Mouse (Mus musculus) cortical plate, adult 2 months (tissue): ENCODE measurements around the gene Dck. TPM values are rescaled to one million over a fixed set of nuclear protein-coding genes. Genes with fewer than 3 reads are reported as not detected.

ENCODE experiments used
- H3K27ac ChIP-seq: fragments of 200-500 bp; 2 replicates; pipeline ENCODE4 v1.5.1; 2012; ENCODE audit warnings: low read length, control low read depth, inconsistent platforms; ENCODE audit not compliant: insufficient read depth
- H3K4me1 ChIP-seq: fragments of 200-500 bp; 2 replicates; pipeline ENCODE4 v1.6.1; 2011; ENCODE audit warnings: low read length; ENCODE audit not compliant: control insufficient read depth, insufficient read depth
- H3K4me3 ChIP-seq: fragments of 200-500 bp; 2 replicates; pipeline ENCODE4 v1.5.1; 2011; ENCODE audit warnings: mild to moderate bottlenecking, low read length, control low read depth; ENCODE audit not compliant: insufficient read depth
- CTCF ChIP-seq: fragments of 200-500 bp; IDR thresholded peaks from 2 replicates; pipeline ENCODE4 v1.5.1; 2011; ENCODE audit warnings: mild to moderate bottlenecking, control low read depth, low read length; ENCODE audit not compliant: insufficient read depth; ENCODE audit errors: extremely low read depth
- POLR2A ChIP-seq: fragments of 200-500 bp; IDR thresholded peaks from 2 replicates; pipeline ENCODE4 v1.6.1; 2011; ENCODE audit warnings: mild to moderate bottlenecking, low read length, control low read depth; ENCODE audit not compliant: insufficient read depth; ENCODE audit errors: extremely low read depth
- polyA plus RNA-seq: library from polyadenylated mRNA; depleted of rRNA; stranded (reverse); fragments of >200 nt; gene quantifications from 2 replicates; pipeline ENCODE4 v1.2.3, GENCODE M21; 2012

Dck gene
- polyA plus RNA-seq, 1 experiment = 15.7 TPM

- Histone ChIP-seq H3K4me1 (no peaks in the 10 kb centered on the region), H3K4me3 (no peak overlapping the region), H3K27ac (no peak overlapping the region)
- TF ChIP-seq CTCF (no peak), POLR2A (no peak)
These were observed 25.9 kb downstream of the Dck start for GRCm38 (mm10) chr5:88790675-88791074.

GRCm38 (mm10) chr5:88791256-88792245, 26.8 kb downstream of the Dck start:
- Histone ChIP-seq H3K4me1 (no peaks in the 10 kb centered on the region), H3K4me3 (no peak overlapping the region), H3K27ac (no peak overlapping the region)
- TF ChIP-seq POLR2A = no peak
- TF ChIP-seq CTCF = peak; percentile 86

- Histone ChIP-seq H3K27ac (no peak overlapping the region), H3K4me1 (no peaks in the 10 kb centered on the region), H3K4me3 (no peak overlapping the region)
- TF ChIP-seq POLR2A = no peak
- no peak for TF ChIP-seq CTCF
These were observed 28.9 kb downstream of the Dck start for GRCm38 (mm10) chr5:88793676-88794075.

- no peak overlapping the region for H3K27ac ChIP-seq
- TF ChIP-seq CTCF (no peak), POLR2A (no peak)
- no peak overlapping the region for H3K4me3 ChIP-seq
- H3K4me1 ChIP-seq = no peaks in the 10 kb centered on the region
These were observed 31.3 kb downstream of the Dck start for GRCm38 (mm10) chr5:88795910-88796584.

GRCm38 (mm10) chr5:88796588-88796987, 31.8 kb downstream of the Dck start:
- no peak for TF ChIP-seq CTCF
- no peak for TF ChIP-seq POLR2A
- no peak overlapping the region for H3K27ac ChIP-seq
- no peaks in the 10 kb centered on the region for H3K4me1 ChIP-seq
- H3K4me3 ChIP-seq = no peak overlapping the region

- no peak overlapping the region for H3K27ac ChIP-seq
- TF ChIP-seq CTCF (no peak), POLR2A (no peak)
- no peaks in the 10 kb centered on the region for H3K4me1 ChIP-seq
- no peak overlapping the region for H3K4me3 ChIP-seq
These were observed 32.3 kb downstream of the Dck start for GRCm38 (mm10) chr5:88797121-88797520.

- Histone ChIP-seq H3K4me3 (no peak overlapping the region), H3K4me1 (no peaks in the 10 kb centered on the region), H3K27ac (no peak overlapping the region)
- TF ChIP-seq POLR2A (no peak), CTCF (no peak)
These were observed 40.8 kb downstream of the Dck start for GRCm38 (mm10) chr5:88805616-88806015.

- TF ChIP-seq POLR2A = no peak
- Histone ChIP-seq H3K4me1 (no peaks in the 10 kb centered on the region), H3K27ac (no peak overlapping the region), H3K4me3 (no peak overlapping the region)
These were observed 41.5 kb downstream of the Dck start for GRCm38 (mm10) chr5:88806278-88806677.

GRCm38 (mm10) chr5:88807342-88807741, 42.5 kb downstream of the Dck start:
- H3K4me3 ChIP-seq = no peak overlapping the region
- TF ChIP-seq CTCF = no peak
- TF ChIP-seq POLR2A = no peak
- no peaks in the 10 kb centered on the region for H3K4me1 ChIP-seq
- H3K27ac ChIP-seq = no peak overlapping the region
